Mouse (Mus musculus) MEL (cell line): ENCODE results near the gene Med27.

ENCODE experiments used
- CTCF ChIP-seq, 3 experiments: IDR thresholded peaks in 2 of 3; conservative IDR thresholded peaks in 1 of 3; 2 replicates each; pipeline ENCODE4 v1.5.1; 2011 to 2012; ENCODE audit warnings: low read length in 3 of 3, low read depth in 2 of 3, mild to moderate bottlenecking in 2 of 3, improper control_type of control experiment in 1 of 3, inconsistent platforms in 1 of 3, mixed read lengths in 1 of 3, moderate library complexity in 1 of 3; ENCODE audit not compliant: control insufficient read depth in 1 of 3, insufficient read depth in 1 of 3, poor library complexity in 1 of 3, severe bottlenecking in 1 of 3
- EP300 ChIP-seq, 2 experiments: IDR thresholded peaks; 2 replicates each; pipeline ENCODE4 v1.6.1; 2011; ENCODE audit warnings: improper control_type of control experiment in 2 of 2, low read length in 2 of 2, low read depth in 1 of 2, mild to moderate bottlenecking in 1 of 2
- ETS1 ChIP-seq: IDR thresholded peaks from 2 replicates; pipeline ENCODE4 v1.6.1; 2012; ENCODE audit warnings: low read depth, mild to moderate bottlenecking, inconsistent platforms, low read length, improper control_type of control experiment, moderate library complexity
- GATA1 ChIP-seq: IDR thresholded peaks from 2 replicates; pipeline ENCODE4 v1.6.1; 2011; ENCODE audit warnings: low read depth, low read length, improper control_type of control experiment
- HCFC1 ChIP-seq: IDR thresholded peaks from 2 replicates; pipeline ENCODE4 v1.6.1; 2012; ENCODE audit warnings: low read depth, mild to moderate bottlenecking, inconsistent platforms, low read length, improper control_type of control experiment, moderate library complexity
- KAT2A ChIP-seq: conservative IDR thresholded peaks from 2 replicates; pipeline ENCODE4 v1.6.1; 2012; ENCODE audit warnings: low read depth, low read length, improper control_type of control experiment, inconsistent platforms
- MAZ ChIP-seq: IDR thresholded peaks from 2 replicates; pipeline ENCODE4 v1.6.1; 2012; ENCODE audit warnings: low read depth, mild to moderate bottlenecking, inconsistent platforms, low read length, improper control_type of control experiment
- MEF2A ChIP-seq: IDR thresholded peaks from 2 replicates; pipeline ENCODE4 v1.6.1; 2014; ENCODE audit warnings: low read depth, mild to moderate bottlenecking, inconsistent platforms, low read length, improper control_type of control experiment; ENCODE audit not compliant: poor library complexity, insufficient replicate concordance, severe bottlenecking; ENCODE audit errors: extremely low read depth
- MYC ChIP-seq: IDR thresholded peaks from 2 replicates; pipeline ENCODE4 v1.6.1; 2011; ENCODE audit warnings: low read depth, mild to moderate bottlenecking, low read length, improper control_type of control experiment, moderate library complexity
- POLR2A ChIP-seq, 2 experiments: IDR thresholded peaks; 2 replicates each; pipeline ENCODE4 v1.6.1; 2011 to 2012; ENCODE audit warnings: low read length in 2 of 2, mild to moderate bottlenecking in 2 of 2, control low read depth in 1 of 2, improper control_type of control experiment in 1 of 2, low read depth in 1 of 2, moderate library complexity in 1 of 2; ENCODE audit not compliant: control insufficient read depth in 1 of 2, insufficient read depth in 1 of 2, poor library complexity in 1 of 2
- SIN3A ChIP-seq: IDR thresholded peaks from 2 replicates; pipeline ENCODE4 v1.6.1; 2012; ENCODE audit warnings: low read length, improper control_type of control experiment, inconsistent platforms
- TBP ChIP-seq: IDR thresholded peaks from 2 replicates; pipeline ENCODE4 v1.8.0; 2011; ENCODE audit warnings: low read depth, low read length, improper control_type of control experiment
- TCF12 ChIP-seq: IDR thresholded peaks from 2 replicates; pipeline ENCODE4 v1.6.1; 2014; ENCODE audit warnings: low read depth, mild to moderate bottlenecking, inconsistent platforms, low read length, improper control_type of control experiment, moderate library complexity
- USF1 ChIP-seq: IDR thresholded peaks from 2 replicates; pipeline ENCODE4 v1.6.1; 2014; ENCODE audit warnings: low read depth, mild to moderate bottlenecking, inconsistent platforms, low read length, improper control_type of control experiment, moderate library complexity

- TF ChIP-seq MAZ: no peak
- no peak for TF ChIP-seq CTCF (IDR thresholded peaks at IDR 0.05 in 2 of 3, conservative IDR thresholded peaks at IDR 0.05 in 1 of 3; ENCODE audit: control insufficient read depth in 1 of 3, insufficient read depth in 1 of 3, low read depth in 2 of 3, low read length in 3 of 3, poor library complexity in 1 of 3, severe bottlenecking in 1 of 3)
- no peak for TF ChIP-seq POLR2A (IDR thresholded peaks at IDR 0.05; ENCODE audit: control insufficient read depth in 1 of 2, insufficient read depth in 1 of 2, low read depth in 1 of 2, low read length in 2 of 2, poor library complexity in 1 of 2)
- TF ChIP-seq ETS1: no peak
- no peak for TF ChIP-seq USF1
- no peak for TF ChIP-seq HCFC1
- no peak for TF ChIP-seq TBP
- no peak for TF ChIP-seq GATA1
- TF ChIP-seq TCF12: no peak
- no peak for TF ChIP-seq KAT2A
- TF ChIP-seq EP300 (IDR thresholded peaks at IDR 0.05; ENCODE audit: low read depth in 1 of 2, low read length in 2 of 2): no peak
- TF ChIP-seq MEF2A: no peak
- no peak for TF ChIP-seq MYC
- TF ChIP-seq SIN3A: no peak
Observed at GRCm38 (mm10) chr2:29419946-29420345, 73.3 kb downstream of the Med27 start.
